Mouse (Mus musculus) spleen, adult 2 months (tissue): ENCODE data around the gene Gas2l1. TPM values are rescaled to one million over a fixed set of nuclear protein-coding genes. Genes with fewer than 3 reads are reported as not detected.

ENCODE experiments used
- DNase-seq, 2 experiments: peaks; one replicate each; pipeline versions ENCODE4 v3.0.0 to v3.0.0-alpha.2; 2012 to 2021; ENCODE audit warnings: low spot score in 2 of 2, low read depth in 1 of 2
- H3K27ac ChIP-seq: fragments of 200-500 bp; 2 replicates; pipeline ENCODE4 v1.5.1; 2012; ENCODE audit warnings: low read length, inconsistent platforms; ENCODE audit not compliant: insufficient read depth
- H3K27me3 ChIP-seq: fragments of 200-500 bp; 2 replicates; pipeline ENCODE4 v1.6.1; 2012; ENCODE audit warnings: mild to moderate bottlenecking, moderate library complexity, low read length, inconsistent platforms; ENCODE audit not compliant: control insufficient read depth, insufficient read depth
- H3K36me3 ChIP-seq: fragments of 200-500 bp; 2 replicates; pipeline ENCODE4 v1.6.1; 2012; ENCODE audit warnings: mild to moderate bottlenecking, low read length, inconsistent platforms; ENCODE audit not compliant: control insufficient read depth, insufficient read depth
- H3K4me1 ChIP-seq: fragments of 200-500 bp; 2 replicates; pipeline ENCODE4 v1.6.1; 2011; ENCODE audit warnings: inconsistent platforms; ENCODE audit not compliant: control insufficient read depth, insufficient read depth, insufficient read length
- H3K4me3 ChIP-seq: fragments of 200-500 bp; 2 replicates; pipeline ENCODE4 v1.5.1; 2011; ENCODE audit warnings: mild to moderate bottlenecking, inconsistent platforms; ENCODE audit not compliant: insufficient read depth, insufficient read length; ENCODE audit errors: extremely low read depth
- CTCF ChIP-seq: fragments of 200-500 bp; IDR thresholded peaks from 2 replicates; pipeline ENCODE4 v1.5.1; 2011; ENCODE audit warnings: mild to moderate bottlenecking, inconsistent platforms; ENCODE audit not compliant: insufficient read depth, insufficient read length, insufficient replicate concordance; ENCODE audit errors: extremely low read depth
- POLR2A ChIP-seq: fragments of 200-500 bp; IDR thresholded peaks from 2 replicates; pipeline ENCODE4 v1.6.1; 2011; ENCODE audit warnings: low read depth, low read length, inconsistent platforms
- WGBS: fragments of 180-500 bp; shearing (Covaris S2); methylation state at CpG from one replicate; pipeline ENCODE4 v1.1.7; 2018; 5-methylcytosine and 5-hydroxymethylcytosine counted together
- polyA plus RNA-seq: library from polyadenylated mRNA; depleted of rRNA; stranded (reverse); fragments of >200 nt; gene quantifications from 2 replicates; pipeline ENCODE4 v1.2.3, GENCODE M21; 2012

The Gas2l1 gene
- polyA plus RNA-seq, 1 experiment: 35.5 TPM

GRCm38 (mm10) chr11:5042645-5043381, 22.3 kb downstream of the Gas2l1 start:
- DNase-seq: no peak
- no peak for TF ChIP-seq CTCF
- TF ChIP-seq POLR2A: no peak
- H3K4me3 ChIP-seq: no peak overlapping the region
- H3K27me3 ChIP-seq: no peaks in the 10 kb centered on the region
- no peak overlapping the region for H3K27ac ChIP-seq
- H3K36me3 ChIP-seq: peaks cover 30% of the 10 kb centered on the region
- no peaks in the 10 kb centered on the region for H3K4me1 ChIP-seq
- 65% methylated on average over 8 of the region's 8 CpGs for WGBS

GRCm38 (mm10) chr11:5041144-5041780, 23.9 kb downstream of the Gas2l1 start:
- WGBS: 94% methylated on average over 18 of the region's 18 CpGs
- no peaks in the 10 kb centered on the region for H3K4me1 ChIP-seq
- H3K27ac ChIP-seq: no peak overlapping the region
- TF ChIP-seq CTCF (no peak), POLR2A (no peak)
- no peaks in the 10 kb centered on the region for H3K27me3 ChIP-seq
- H3K36me3 ChIP-seq: peaks cover 43% of the 10 kb centered on the region
- no peak overlapping the region for H3K4me3 ChIP-seq
- DNase-seq: no peak

GRCm38 (mm10) chr11:5040585-5040984, 24.5 kb downstream of the Gas2l1 start:
- H3K4me3 ChIP-seq: no peak overlapping the region
- no peaks in the 10 kb centered on the region for H3K4me1 ChIP-seq
- peaks cover 49% of the 10 kb centered on the region for H3K36me3 ChIP-seq
- H3K27ac ChIP-seq: no peak overlapping the region
- no peak for TF ChIP-seq CTCF
- no peak for TF ChIP-seq POLR2A
- WGBS: 96% methylated on average over 5 of the region's 5 CpGs
- no peaks in the 10 kb centered on the region for H3K27me3 ChIP-seq
- no peak for DNase-seq

GRCm38 (mm10) chr11:5037146-5037854, 27.8 kb downstream of the Gas2l1 start:
- Histone ChIP-seq H3K27me3 (no peaks in the 10 kb centered on the region), H3K4me1 (no peaks in the 10 kb centered on the region), H3K36me3 (peaks cover 68% of the 10 kb centered on the region), H3K4me3 (no peak overlapping the region), H3K27ac (no peak overlapping the region)
- 87% methylated on average over 8 of the region's 8 CpGs for WGBS
- TF ChIP-seq POLR2A: no peak
- TF ChIP-seq CTCF: no peak
- DNase-seq: no peak

- no peaks in the 10 kb centered on the region for H3K4me1 ChIP-seq
- H3K27ac ChIP-seq: no peak overlapping the region
- H3K4me3 ChIP-seq: no peak overlapping the region
- H3K27me3 ChIP-seq: no peaks in the 10 kb centered on the region
- DNase-seq: no peak
- TF ChIP-seq CTCF: no peak
- no peak for TF ChIP-seq POLR2A
- 95% methylated on average over 4 of the region's 4 CpGs for WGBS
- peaks cover 66% of the 10 kb centered on the region for H3K36me3 ChIP-seq
Measured at GRCm38 (mm10) chr11:5035421-5035820, 29.7 kb downstream of the Gas2l1 start.

GRCm38 (mm10) chr11:5033136-5033535, 32.0 kb downstream of the Gas2l1 start:
- TF ChIP-seq CTCF (no peak), POLR2A (no peak)
- no peaks in the 10 kb centered on the region for H3K4me1 ChIP-seq
- peaks cover 69% of the 10 kb centered on the region for H3K36me3 ChIP-seq
- DNase-seq: no peak
- no peaks in the 10 kb centered on the region for H3K27me3 ChIP-seq
- no peak overlapping the region for H3K27ac ChIP-seq
- 72% methylated on average over 3 of the region's 3 CpGs for WGBS
- H3K4me3 ChIP-seq: no peak overlapping the region
